Mouse (Mus musculus) T-helper 2 cell (primary cell): Measurements from ENCODE around the gene Gpr153.
"Not testable (repeated sequence)": the region's sequence is repeated elsewhere in the genome, so short reads cannot be mapped to it uniquely, and the experiment has no call there.

ENCODE experiments used
- in situ Hi-C: fragments of 300-600 bp; cut with MboI, MseI; formaldehyde crosslinking; loops from one replicate; pipeline ENCODE4 v1.15.1; 2025; ENCODE audit warnings: high pct_unique_total_duplicates

Gpr153 gene

GRCm38 (mm10) chr4:152273621-152274236 is at the start of gene Gpr153:
Gpr153 (plus strand) TSS chr4:152274232.
- in situ Hi-C loops, result no loop called here

- in situ Hi-C loops, result no loop called here
These were observed 47.0 kb upstream of the Gpr153 start for GRCm38 (mm10) chr4:152226901-152227486.

- in situ Hi-C loops, result no loop called here
These were observed 46.1 kb upstream of the Gpr153 start for GRCm38 (mm10) chr4:152227749-152228527.

GRCm38 (mm10) chr4:152230331-152230730 is 43.7 kb upstream of the Gpr153 start:
- in situ Hi-C loops, result not testable (repeated sequence)

- in situ Hi-C loops, result no loop called here
These were observed 42.7 kb upstream of the Gpr153 start for GRCm38 (mm10) chr4:152231326-152231725.

GRCm38 (mm10) chr4:152232411-152232903 is 41.6 kb upstream of the Gpr153 start:
- in situ Hi-C loops, result no loop called here

- in situ Hi-C loops, result no loop called here
These were observed 34.1 kb upstream of the Gpr153 start for GRCm38 (mm10) chr4:152239974-152240373.

GRCm38 (mm10) chr4:152243241-152243891 is 30.7 kb upstream of the Gpr153 start:
- in situ Hi-C loops, result no loop called here

- in situ Hi-C loops, result no loop called here
These were observed 30.1 kb upstream of the Gpr153 start for GRCm38 (mm10) chr4:152243969-152244368.

GRCm38 (mm10) chr4:152244545-152245522 is 29.2 kb upstream of the Gpr153 start:
- in situ Hi-C loops, result no loop called here

GRCm38 (mm10) chr4:152246011-152246410 is 28.0 kb upstream of the Gpr153 start:
- in situ Hi-C loops, result no loop called here

- in situ Hi-C loops, result no loop called here
These were observed 26.8 kb upstream of the Gpr153 start for GRCm38 (mm10) chr4:152247195-152247594.

GRCm38 (mm10) chr4:152250615-152251014 is 23.4 kb upstream of the Gpr153 start:
- in situ Hi-C loops, result no loop called here

GRCm38 (mm10) chr4:152253183-152253759 is 20.8 kb upstream of the Gpr153 start:
- in situ Hi-C loops, result no loop called here

- in situ Hi-C loops, result no loop called here
These were observed 17.0 kb upstream of the Gpr153 start for GRCm38 (mm10) chr4:152257070-152257469.

GRCm38 (mm10) chr4:152260451-152260850 is 13.6 kb upstream of the Gpr153 start:
- in situ Hi-C loops, result no loop called here

- in situ Hi-C loops, result no loop called here
These were observed 11.8 kb upstream of the Gpr153 start for GRCm38 (mm10) chr4:152262187-152262586.

GRCm38 (mm10) chr4:152263089-152263488 is 10.9 kb upstream of the Gpr153 start:
- in situ Hi-C loops, result no loop called here

- in situ Hi-C loops, result no loop called here
These were observed 10.4 kb upstream of the Gpr153 start for GRCm38 (mm10) chr4:152263512-152264176.

GRCm38 (mm10) chr4:152264177-152264530 is 9.9 kb upstream of the Gpr153 start:
- in situ Hi-C loops, result no loop called here
